Mouse (Mus musculus): ENCODE measurements at regions not wholly inside any gene's neighbourhood (a gene's known extent, or its start where the extent isn't known, plus 50 kb on each side); places are given as distances from the start of the nearest gene placed in this dataset.
A peak's percentile ranks its signal among the peaks of the same experiment; 100 is the strongest.

DNA sequence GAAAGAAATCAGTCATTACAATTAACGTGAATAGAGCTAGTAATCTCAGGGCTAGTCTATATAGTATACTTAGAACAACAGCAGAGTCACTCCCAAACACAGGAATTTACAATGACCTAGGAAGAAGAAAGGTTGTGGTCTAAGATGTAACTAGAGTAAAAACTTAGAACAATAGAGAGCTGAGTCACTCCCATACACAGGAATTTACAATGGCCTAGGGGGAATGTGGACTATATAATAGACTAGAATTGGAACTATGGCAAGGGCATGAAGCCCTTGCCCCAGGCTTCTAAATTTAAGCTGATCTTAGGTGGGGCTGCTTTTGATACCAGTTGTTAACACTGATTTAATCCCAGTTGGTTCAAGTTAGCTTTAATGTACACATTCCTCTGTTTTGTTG lies 1956.9 kb upstream of the Cdh20 start:
- DNase-seq (ENCODE audit: low read depth, low spot score), result no peak

DNA sequence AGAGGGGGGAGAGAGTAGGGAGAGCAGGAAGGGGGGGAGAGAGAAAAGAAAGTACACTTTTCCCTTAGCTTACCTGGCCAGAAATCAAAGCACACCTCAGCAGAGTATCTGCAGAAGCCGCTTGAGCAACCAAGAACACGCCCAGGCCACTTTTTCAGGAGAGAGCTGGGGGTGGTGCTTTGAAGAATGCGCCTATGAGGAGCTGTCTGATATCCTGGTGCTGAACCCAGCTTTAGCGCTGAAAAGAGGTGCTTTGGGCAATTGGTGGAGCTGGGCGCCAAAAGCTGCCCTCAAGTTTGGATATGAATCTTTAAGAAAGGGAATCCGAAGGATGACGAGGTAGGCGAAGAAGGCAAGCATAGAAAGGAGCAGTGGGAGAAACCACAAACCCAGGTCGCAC lies 1943.3 kb upstream of the Cdh20 start:
- peak; percentile 35 for DNase-seq (ENCODE audit: low read depth, low spot score)

DNA sequence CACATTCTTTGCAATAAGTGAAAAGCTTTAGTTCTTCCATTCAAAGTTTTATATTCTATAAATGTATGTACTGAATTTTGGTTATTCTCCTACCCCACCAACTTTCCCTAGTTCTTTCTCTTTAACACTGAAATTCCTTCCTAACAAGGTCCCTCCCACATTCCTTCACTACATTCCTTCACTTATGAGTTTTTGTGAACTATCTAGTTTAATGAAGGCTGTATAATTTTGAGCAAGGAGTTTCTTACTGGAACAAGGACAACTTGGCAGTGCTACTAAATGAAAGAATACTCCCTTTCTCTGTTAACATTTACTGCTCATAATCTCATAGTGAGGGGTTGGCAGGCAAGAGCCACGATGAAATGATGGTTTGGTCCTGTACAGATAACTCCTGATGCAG lies 1905.9 kb upstream of the Cdh20 start:
- DNase-seq (ENCODE audit: low read depth, low spot score), result no peak

DNA sequence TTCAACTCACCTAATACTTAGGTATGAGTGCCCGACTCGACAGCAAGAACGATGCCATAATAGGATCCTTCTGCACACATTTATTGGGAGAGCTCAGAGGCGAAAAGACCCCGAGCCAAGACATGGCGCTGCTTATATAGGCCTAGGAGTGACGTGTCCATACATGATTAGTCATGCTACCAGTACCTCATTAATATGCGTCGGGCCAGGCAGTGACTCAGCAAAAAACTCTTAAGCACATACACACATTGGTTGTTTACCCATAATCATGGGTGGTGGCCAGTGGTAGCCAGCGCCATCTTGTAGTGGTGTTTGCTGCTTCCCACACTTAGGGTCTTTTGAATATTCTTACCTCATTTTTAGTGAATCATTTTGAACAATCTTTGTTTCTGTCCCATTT lies 1889.2 kb upstream of the Cdh20 start:
- DNase-seq (ENCODE audit: low read depth, low spot score), result no peak

DNA sequence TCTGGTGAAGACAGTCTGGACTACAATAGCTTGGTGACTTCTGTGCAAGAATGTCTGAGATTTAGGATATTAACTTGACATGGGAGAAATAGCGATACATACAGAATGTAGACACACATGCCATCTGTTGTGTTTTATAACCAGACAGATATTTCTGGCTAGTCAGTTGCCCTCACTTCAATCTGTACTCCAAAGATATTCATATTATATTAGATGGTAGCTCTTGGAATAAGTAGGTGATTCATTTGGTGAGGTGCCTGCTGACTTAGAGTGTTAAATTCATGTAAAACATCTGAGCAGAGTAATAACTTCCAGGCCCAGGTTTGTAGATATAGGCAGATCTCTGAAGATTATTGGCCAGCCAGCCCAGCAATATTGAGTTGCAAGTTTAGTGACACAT lies 1869.2 kb upstream of the Cdh20 start:
- no peak for DNase-seq (ENCODE audit: low read depth, low spot score)

DNA sequence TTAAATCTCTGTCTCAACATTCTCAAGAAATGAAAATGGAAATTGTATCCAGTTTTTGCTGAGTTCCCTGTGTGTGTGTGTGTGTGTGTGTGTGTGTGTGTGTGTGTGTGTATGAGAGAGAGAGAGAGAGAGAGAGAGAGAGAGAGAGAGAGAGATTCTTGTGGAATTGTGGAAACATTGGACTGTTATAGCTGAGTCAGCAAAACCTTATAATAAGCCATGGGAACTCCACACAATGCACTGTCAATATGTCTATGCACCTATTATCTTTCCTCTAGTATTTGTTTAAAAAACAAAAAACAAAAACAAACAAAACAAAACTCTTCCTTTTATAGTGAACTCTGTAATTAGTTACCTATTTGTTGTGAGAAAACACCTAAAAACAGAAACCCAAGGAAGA lies 1845.2 kb upstream of the Cdh20 start:
- DNase-seq (ENCODE audit: low read depth, low spot score), result no peak

All from forelimb bud, embryonic 11.5 days (tissue).